Mouse (Mus musculus) G1E (cell line): ENCODE results near the gene Erbb4. TPM values are rescaled to one million over a fixed set of nuclear protein-coding genes. Genes with fewer than 3 reads are reported as not detected.

Source experiments
- ATAC-seq: 2 replicates; pipeline ENCODE4 v1.8.0; 2016; ENCODE audit warnings: mild to moderate bottlenecking; ENCODE audit not compliant: insufficient number of reproducible peaks, poor library complexity, low FRiP score, severe bottlenecking; ENCODE audit errors: extremely low read depth
- DNase-seq: peaks from one replicate; pipeline ENCODE4 v3.0.0; 2012; ENCODE audit warnings: low spot score
- H3K27me3 ChIP-seq: 2 replicates; pipeline ENCODE4 v1.6.1; 2012; ENCODE audit warnings: mild to moderate bottlenecking, low read length, inconsistent platforms; ENCODE audit not compliant: insufficient read depth
- H3K36me3 ChIP-seq: replicated peaks from 2 replicates; pipeline ENCODE3; 2012; ENCODE audit warnings: mild to moderate bottlenecking, inconsistent platforms
- H3K4me1 ChIP-seq: 2 replicates; pipeline ENCODE4 v1.6.1; 2012; ENCODE audit warnings: low read depth, low read length, inconsistent platforms, mixed read lengths; ENCODE audit not compliant: insufficient read depth
- H3K4me3 ChIP-seq: 2 replicates; pipeline ENCODE4 v1.5.1; 2012; ENCODE audit warnings: low read depth, mild to moderate bottlenecking, inconsistent platforms, low read length, moderate library complexity, mixed read lengths
- H3K9me3 ChIP-seq: replicated peaks from 2 replicates; pipeline ENCODE4 v1.6.1; 2012; ENCODE audit warnings: inconsistent platforms
- CTCF ChIP-seq: IDR thresholded peaks from 2 replicates; pipeline ENCODE4 v1.5.1; 2012; ENCODE audit warnings: low read depth, low read length, inconsistent platforms, mixed read lengths
- GATA1 ChIP-seq: IDR thresholded peaks from 2 replicates; pipeline ENCODE4 v1.6.1; 2012; ENCODE audit warnings: borderline replicate concordance, low read length, inconsistent platforms, mixed read lengths
- GATA2 ChIP-seq: IDR thresholded peaks from 2 replicates; pipeline ENCODE4 v1.6.1; 2012; ENCODE audit warnings: low read depth, low read length, inconsistent platforms, borderline replicate concordance
- POLR2AphosphoS5 ChIP-seq: IDR thresholded peaks from 2 replicates; pipeline ENCODE4 v1.6.1; 2012; ENCODE audit warnings: low read depth, low read length, inconsistent platforms; ENCODE audit not compliant: insufficient replicate concordance
- TAL1 ChIP-seq: conservative IDR thresholded peaks from 2 replicates; pipeline ENCODE4 v1.6.1; 2012; ENCODE audit warnings: low read depth, low read length, inconsistent platforms, mixed read lengths
- polyA plus RNA-seq: library from polyadenylated mRNA; stranded (reverse); fragments of >175 nt; gene quantifications from 2 replicates; pipeline ENCODE4 v1.2.3, GENCODE M21; 2012
- total RNA-seq, 2 experiments: library from RNA; stranded (forward) in 1 of 2; stranded (reverse) in 1 of 2; fragments of 200-1000 nt in 1 of 2; fragments of >200 nt in 1 of 2; fragmentation: Nextera tagmentation in 1 of 2; gene quantifications; 2 replicates each; pipeline ENCODE4 v1.2.3; 2014 to 2017

The Erbb4 gene
- total and polyA plus RNA-seq, 3 experiments = 0.33 TPM; not detected in 2

DNA sequence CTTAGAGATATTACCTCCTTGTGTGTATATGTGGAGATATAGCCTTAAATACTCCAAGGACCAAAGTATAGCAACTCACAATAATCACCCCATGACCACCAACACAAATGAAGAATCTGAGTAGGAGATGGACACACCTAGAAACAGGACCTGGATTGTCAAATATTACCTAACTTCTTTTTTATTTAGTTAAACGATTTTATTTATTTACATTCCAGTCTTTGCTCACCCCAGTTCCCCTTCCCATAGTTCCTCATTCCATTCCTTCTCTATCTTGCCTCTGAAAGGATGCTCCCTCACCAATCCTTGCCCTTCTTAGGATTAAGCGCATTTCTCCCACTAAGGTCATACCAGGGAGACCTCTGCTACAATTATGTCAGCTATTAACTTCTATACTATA lies 128.6 kb downstream of the Erbb4 start:
- no peaks in the 10 kb centered on the region for H3K36me3 ChIP-seq
- ATAC-seq (no peak), DNase-seq (no peak)
- no peaks in the 10 kb centered on the region for H3K27me3 ChIP-seq
- H3K9me3 ChIP-seq = no peaks in the 10 kb centered on the region
- H3K4me1 ChIP-seq = no peaks in the 10 kb centered on the region
- no peak for TF ChIP-seq GATA2
- TF ChIP-seq TAL1 = no peak
- TF ChIP-seq GATA1 = no peak
- TF ChIP-seq CTCF = no peak
- TF ChIP-seq POLR2AphosphoS5 = no peak
- H3K4me3 ChIP-seq = no peak overlapping the region

DNA sequence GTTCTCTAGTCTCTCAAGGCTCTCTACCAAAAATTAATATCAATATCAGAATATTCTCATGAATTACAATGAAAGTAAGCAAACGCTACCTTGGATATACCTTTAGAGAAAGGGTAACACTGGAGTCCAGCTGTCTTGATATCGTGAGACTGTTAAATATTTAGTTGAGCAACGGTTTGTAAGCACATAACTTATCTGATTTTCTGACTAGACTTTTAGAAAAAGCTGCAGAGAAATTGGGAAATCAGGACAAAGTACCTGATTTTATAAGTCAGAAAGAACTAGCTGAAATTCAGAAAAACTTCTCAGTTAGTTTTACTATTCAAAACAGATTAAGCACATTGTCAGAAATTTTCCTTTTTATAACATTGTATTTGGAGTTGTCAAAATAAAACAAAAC lies 129.3 kb downstream of the Erbb4 start:
- Histone ChIP-seq H3K36me3 (no peaks in the 10 kb centered on the region), H3K27me3 (no peaks in the 10 kb centered on the region), H3K9me3 (no peaks in the 10 kb centered on the region), H3K4me1 (no peaks in the 10 kb centered on the region), H3K4me3 (no peak overlapping the region)
- DNase-seq = no peak
- TF ChIP-seq CTCF (no peak), POLR2AphosphoS5 (no peak), GATA1 (no peak), TAL1 (no peak), GATA2 (no peak)
- ATAC-seq = no peak

DNA sequence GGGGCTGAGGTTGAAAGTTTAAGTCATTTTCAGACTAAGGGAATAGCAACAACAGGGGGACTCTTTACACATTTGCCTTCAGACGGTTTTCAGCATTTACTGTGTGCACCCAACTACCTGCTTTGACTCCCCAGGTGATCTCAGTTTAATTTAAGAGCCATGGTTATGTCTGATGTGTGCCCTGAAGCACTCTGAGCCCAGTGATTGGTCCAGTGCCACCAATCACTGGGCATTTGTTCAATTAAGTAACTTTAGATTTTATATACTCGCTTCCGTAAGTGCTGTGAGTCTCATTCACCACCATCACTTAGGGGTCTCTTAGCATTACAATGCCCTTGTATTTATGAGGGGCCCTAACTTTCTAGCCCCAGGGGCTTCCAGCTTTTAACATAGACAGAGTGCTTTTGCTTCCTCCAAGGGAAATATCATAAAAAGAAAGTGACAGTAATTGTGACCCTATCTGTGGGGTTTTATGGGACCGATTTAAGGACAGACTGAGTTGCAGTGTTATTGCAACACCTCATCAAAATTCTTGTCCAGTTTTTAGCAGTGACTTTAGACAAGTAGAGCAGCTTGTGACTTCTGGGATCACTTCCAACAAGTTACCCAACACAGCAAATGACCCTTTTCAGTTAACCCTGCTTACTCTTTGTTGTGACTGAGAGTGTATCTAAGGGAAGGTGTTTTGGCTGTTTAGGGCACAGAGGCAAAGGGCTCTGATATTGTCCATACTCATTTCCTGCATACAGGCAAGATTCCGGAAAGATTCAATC lies 134.3 kb downstream of the Erbb4 start:
- H3K4me1 ChIP-seq = no peaks in the 10 kb centered on the region
- no peaks in the 10 kb centered on the region for H3K9me3 ChIP-seq
- H3K36me3 ChIP-seq = no peaks in the 10 kb centered on the region
- TF ChIP-seq TAL1 = no peak
- TF ChIP-seq CTCF = no peak
- TF ChIP-seq GATA1 = no peak
- DNase-seq (no peak), ATAC-seq (no peak)
- H3K27me3 ChIP-seq = no peaks in the 10 kb centered on the region
- no peak overlapping the region for H3K4me3 ChIP-seq

DNA sequence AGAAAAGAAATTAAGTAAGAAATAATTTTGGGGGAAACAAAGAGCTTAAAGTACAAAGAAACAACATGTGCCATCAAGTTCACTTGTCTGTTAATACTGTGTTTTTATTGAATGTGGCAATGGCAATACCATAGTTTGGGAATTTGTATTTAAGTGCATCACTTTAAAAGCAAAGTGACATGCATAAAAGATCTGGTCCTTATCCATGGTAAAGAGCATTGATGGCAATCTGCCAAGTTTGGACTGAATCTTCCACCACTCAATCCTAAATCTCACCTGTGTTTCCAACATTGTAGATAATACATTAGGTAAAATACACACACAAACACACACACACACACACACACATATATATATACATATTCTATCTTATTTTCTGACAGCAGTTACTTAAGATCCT lies 143.7 kb downstream of the Erbb4 start:
- DNase-seq (no peak), ATAC-seq (no peak)
- H3K4me1 ChIP-seq = no peaks in the 10 kb centered on the region
- H3K36me3 ChIP-seq = no peaks in the 10 kb centered on the region
- H3K4me3 ChIP-seq = no peak overlapping the region
- no peak for TF ChIP-seq CTCF
- no peak for TF ChIP-seq TAL1
- TF ChIP-seq GATA2 = no peak
- no peak for TF ChIP-seq POLR2AphosphoS5
- no peak for TF ChIP-seq GATA1
- H3K27me3 ChIP-seq = no peaks in the 10 kb centered on the region
- H3K9me3 ChIP-seq = no peaks in the 10 kb centered on the region

DNA sequence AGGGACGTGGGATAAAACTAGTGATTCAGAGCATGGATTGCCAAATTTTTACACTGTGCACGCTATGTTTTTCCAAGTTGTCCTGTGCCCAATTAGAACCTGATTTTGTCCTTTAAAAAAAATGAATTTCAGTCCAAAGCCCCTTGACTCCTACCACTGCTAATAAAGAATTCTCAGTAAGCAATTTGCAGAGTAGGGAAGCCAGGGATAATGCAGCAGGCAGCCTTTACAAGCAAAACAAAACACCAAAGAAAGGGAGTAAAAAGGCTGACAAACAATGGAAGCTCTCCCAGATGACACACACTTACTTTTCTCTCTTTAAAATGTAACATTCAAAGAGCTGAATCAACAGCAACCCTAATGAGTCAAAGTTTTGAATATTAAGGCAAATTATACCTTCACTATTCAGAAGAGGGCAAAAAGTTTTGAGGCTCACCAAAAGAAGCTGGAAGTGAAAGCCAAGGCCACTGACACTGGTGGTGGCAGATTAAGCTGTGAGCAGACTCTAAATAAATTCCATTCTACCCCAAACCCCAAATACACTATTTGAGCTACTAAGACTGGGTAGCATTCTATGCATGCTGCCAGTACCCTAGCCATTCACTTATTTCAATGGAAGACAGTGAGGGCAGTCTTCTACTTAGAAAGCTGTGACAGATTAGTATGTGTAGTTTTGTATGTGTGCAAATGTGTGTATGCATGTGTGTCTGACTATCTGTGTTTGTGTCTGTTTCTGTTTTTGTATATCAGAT lies 146.3 kb downstream of the Erbb4 start:
- DNase-seq = no peak
- TF ChIP-seq TAL1 = no peak
- TF ChIP-seq CTCF = no peak
- no peak for TF ChIP-seq POLR2AphosphoS5
- TF ChIP-seq GATA1 = no peak
- no peak for TF ChIP-seq GATA2
- H3K4me1 ChIP-seq = no peaks in the 10 kb centered on the region
- H3K9me3 ChIP-seq = no peaks in the 10 kb centered on the region
- no peak for ATAC-seq
- no peaks in the 10 kb centered on the region for H3K36me3 ChIP-seq
- H3K4me3 ChIP-seq = no peak overlapping the region
- H3K27me3 ChIP-seq = no peaks in the 10 kb centered on the region

DNA sequence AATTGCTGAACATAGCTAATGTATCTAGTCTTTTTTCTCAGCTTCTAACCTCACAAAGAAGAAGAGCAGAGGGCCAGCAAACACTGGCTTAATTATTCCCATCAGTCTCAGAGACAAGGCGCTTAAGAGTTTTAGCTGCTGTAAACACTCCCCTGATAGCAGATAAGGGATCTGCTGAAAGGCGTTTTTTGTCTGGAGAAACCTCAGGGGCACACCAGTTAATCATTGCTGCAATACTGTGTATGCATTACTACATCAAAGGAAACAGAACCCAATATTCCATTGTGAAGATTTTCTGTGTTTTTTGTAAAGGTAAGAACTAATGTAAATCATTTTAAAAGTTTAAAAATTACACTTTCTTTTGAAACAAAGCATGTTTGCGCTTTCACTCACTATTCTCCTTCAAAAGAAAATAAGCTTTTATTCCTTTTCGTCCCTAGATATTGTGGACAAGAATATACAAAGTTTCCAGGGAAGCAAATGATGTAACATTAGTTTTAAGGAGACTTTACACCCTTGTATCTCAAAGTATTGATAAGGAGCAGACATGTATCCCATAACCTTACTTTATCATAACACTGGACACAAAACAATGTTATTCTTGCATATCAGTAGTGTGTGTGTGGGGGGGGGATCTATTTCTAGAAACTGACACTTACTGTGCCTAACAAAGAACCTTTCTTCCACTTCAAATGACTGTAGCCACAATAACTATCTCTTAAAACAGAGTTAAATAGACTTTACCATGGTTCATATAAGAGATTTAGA lies 150.9 kb downstream of the Erbb4 start:
- H3K9me3 ChIP-seq = no peaks in the 10 kb centered on the region
- no peaks in the 10 kb centered on the region for H3K27me3 ChIP-seq
- DNase-seq = no peak
- H3K4me3 ChIP-seq = no peak overlapping the region
- no peaks in the 10 kb centered on the region for H3K4me1 ChIP-seq
- no peak for ATAC-seq
- H3K36me3 ChIP-seq = no peaks in the 10 kb centered on the region
- TF ChIP-seq TAL1 (no peak), POLR2AphosphoS5 (no peak), CTCF (no peak), GATA2 (no peak), GATA1 (no peak)
